Mouse (Mus musculus) kidney, postnatal 36 days (tissue): ENCODE data around the gene Ocrl.
A peak's percentile ranks its signal among the peaks of the same experiment; 100 is the strongest.

Experiments
- DNase-seq, 2 experiments: peaks; one replicate each; pipeline ENCODE4 v3.0.0; 2021 to 2022; ENCODE audit warnings: mixed read lengths in 2 of 2

The Ocrl gene

DNA sequence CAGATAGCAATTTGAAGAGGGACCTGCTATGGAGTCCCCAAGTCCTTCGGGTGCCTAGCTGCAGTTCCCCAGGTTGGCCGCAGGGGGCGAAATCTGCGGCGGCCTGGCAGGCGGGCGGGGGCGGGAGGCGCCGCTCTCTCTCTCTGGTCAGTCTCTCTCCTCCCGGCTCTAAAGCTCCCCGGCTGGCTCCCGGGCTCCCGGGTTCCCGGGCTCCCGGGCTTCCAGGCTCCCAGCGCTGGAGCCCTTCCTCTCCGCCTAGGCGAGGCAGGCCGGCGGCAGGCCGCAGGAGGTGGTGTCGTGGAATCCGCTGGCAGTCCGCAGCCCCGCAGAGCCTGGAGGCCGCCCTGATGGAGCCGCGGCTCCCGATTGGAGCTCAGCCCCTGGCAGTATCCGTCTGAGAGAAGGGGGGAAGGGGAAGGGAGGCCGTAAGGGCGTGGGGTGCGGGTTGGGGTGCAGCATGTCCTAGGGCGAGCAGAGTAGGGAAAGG is at the start of gene Ocrl:
TSS of gene Ocrl (plus strand) at position 82 of the 487 bp plus-strand sequence.
- DNase-seq: peak; percentile 56 to 78

DNA sequence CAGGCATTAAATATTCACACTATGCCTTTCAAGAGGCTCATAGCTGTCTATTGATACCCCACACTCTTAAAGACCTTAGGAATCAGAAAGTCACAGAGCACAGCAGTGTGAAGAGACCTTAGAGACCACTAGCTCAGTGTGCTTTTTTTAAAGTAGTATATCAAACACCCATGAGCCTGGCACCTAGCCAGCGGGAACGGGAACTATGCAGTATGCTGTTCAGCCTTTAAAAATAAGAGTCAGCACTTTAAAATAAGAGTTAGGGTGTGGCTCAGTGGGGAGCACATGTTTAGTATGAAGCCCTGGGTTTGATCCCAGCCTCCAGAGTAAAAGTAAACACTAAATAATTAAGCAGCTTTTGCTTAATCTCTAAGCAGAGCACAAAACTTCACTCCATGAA is 32.1 kb upstream of the Ocrl start:
- peak in 1 of 2 experiments; percentile 42 for DNase-seq

DNA sequence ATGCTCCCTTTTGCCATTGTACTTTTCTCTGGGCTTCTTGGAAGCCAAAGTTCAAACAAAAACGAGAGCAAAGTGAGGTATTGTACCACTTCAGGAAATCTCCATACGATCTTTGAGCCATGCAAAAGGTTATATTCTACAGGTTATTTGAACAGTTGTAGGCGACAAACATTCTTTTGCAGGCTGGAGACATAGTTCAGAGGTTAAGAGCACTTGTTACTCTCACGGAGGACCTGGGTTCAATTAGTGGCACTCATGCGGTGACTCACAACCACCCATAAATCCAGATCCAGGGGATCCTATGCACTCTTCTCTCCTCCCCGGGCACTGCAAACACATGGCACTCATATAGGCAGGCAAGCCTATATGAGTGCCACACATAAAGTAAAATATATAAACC is 29.4 kb upstream of the Ocrl start:
- DNase-seq: no peak

DNA sequence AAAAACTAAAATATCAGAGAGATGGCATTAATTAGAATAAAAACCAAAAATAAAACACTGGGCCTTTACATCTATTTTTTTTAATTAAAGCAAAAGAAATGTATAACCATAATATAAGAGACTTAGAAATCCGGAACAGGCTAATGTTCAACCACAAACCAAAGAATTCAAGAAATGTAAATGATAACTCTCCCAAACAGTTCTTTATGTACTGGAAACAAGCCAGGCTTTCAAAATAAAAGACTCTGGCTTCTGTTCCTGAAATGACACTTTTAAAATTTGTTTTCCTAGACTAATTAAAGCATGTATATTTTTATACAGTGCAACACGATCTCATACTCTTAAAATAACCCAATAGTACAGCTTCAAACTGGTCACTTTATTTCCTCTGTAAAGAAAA is 24.8 kb upstream of the Ocrl start:
- DNase-seq: no peak

GRCm38 (mm10) chrX:47891243-47891906 is 20.8 kb upstream of the Ocrl start:
- no peak for DNase-seq

DNA sequence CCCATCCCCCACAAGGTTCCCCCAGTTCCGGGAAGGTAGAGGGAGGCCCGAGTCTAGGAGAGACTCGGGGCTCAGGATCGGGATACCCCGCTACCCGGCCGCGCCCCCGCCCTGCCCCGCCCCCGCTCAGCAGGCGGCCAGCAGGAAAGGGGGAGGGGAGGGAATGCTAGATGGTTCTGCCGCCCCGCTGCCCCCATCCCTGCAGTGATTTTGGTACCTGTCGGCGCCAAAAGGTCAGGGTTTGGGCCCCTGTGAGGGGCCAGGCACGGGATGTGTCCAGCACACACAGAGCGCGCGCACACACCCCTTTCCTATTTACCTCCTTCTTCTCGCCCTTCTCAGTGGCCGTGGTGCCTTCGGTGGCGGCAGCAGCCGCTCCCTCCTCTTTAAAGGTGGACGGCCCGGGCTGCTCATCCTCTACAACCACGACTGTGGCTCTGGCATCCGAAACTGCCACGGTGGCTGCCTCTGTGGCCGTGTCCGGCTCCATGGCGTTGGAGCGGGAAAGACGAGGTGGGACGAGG is 20.2 kb upstream of the Ocrl start:
- DNase-seq: peak in 1 of 2 experiments; percentile 7

DNA sequence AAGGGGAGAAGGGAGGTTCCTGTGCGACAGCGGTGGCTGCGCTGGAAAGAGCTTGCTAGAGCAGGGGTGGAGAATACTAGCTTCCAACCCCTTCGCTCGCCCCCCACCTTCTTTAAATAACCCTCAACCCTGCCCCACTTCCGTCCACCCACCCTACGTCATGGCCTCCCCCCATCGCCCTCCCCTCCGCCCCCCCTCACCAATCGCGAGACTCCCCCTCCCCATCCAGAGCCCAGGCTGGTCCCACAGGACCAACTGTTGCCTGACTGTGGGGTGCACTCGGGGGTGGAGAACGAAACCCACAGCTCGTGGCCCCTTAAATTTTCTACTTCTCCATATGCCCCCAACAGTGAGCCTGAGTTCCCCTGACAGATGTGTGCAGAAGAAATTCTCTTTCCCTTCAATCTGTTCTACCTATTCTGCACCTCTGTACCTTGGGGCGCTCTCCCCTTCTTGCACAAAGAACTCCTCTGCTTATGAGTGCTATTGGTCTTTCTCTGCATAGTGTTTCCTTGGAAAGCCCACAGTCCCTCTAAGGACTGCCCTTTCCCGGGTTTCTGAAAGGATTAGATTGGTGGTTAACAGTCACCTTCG is 19.7 kb upstream of the Ocrl start, which contains the start of gene Smarca1:
TSS of gene Smarca1 (minus strand) at position 544 of the 594 bp plus-strand sequence.
- DNase-seq: no peak

DNA sequence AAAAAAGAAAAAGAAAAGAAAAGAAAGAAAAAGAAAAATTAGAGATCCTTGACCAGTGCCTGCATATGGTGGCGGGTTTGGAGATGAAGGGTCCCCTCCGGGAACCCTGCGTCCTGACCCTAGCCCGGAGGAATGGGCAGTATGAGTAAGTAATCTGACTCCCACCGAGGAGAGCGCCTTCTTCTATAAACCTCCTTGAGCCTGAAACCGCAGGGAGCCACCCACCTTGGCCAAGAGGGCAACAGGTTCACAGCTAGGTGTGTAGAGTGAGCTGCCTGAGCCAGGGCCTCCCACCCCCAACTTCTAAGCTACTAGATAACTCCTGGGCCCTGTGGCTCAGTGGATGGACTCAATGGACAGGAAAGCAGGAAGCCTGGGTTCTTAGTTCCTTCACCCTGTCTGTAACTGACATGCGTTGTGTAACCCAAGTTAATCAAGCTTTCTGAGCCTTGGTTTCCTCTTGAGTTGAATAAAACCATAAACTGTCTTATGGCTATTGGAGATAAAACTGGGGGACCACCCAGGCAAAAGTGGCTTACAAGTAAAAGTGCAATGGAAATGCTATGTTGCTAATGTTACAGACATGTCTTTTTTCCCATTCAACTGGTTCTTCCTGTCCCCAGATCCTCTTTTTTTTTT is 836 bp downstream of the Ocrl start:
- DNase-seq: peak in 1 of 2 experiments; percentile 16

- no peak for DNase-seq
These were observed 1.4 kb downstream of the Ocrl start for GRCm38 (mm10) chrX:47913543-47913938.

DNA sequence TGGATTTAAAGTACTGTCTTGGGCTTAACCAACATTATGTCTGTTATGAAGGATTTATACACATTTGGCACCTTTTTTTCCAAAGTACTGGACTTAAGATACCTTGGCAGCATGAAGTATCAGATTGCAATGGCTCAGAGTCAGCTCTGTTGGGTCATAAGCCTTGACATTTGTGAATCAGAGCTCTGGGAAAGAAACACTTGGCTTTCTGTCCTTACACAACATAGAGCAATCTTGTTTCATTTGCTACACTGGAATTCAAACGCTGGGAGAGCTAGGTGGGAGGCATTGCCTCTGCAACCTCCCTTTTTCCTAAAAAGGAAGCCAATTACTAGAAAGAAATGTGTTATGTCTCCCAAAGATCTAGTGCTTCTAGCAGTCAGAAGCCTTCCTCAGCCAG is 4.6 kb downstream of the Ocrl start:
- DNase-seq: no peak

GRCm38 (mm10) chrX:47920541-47920940 is 8.4 kb downstream of the Ocrl start:
- DNase-seq: no peak

GRCm38 (mm10) chrX:47927981-47928380 is 15.8 kb downstream of the Ocrl start:
- DNase-seq: no peak

DNA sequence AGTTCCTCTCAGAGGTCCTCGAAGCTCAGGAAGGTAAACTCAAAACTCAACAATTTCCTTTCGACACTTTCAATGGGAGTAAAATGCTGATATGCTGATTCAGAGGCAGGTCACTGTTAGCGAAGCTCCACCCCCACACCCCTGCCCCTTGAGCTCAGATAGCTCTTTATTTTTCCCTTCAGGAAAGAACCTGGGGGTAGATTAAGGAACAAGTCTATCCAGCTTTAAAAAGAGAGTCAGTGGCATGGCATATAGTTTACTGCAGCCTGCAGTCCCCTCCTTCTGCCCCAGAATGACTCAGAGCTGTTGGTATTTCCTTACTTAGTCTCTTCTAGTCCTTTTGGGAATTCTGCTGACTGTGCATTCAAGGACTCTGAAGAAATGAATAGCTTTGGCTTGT is 18.3 kb downstream of the Ocrl start:
- no peak for DNase-seq

GRCm38 (mm10) chrX:47934352-47934751 is 22.2 kb downstream of the Ocrl start:
- no peak for DNase-seq

GRCm38 (mm10) chrX:47936885-47937284 is 24.7 kb downstream of the Ocrl start:
- DNase-seq: no peak

DNA sequence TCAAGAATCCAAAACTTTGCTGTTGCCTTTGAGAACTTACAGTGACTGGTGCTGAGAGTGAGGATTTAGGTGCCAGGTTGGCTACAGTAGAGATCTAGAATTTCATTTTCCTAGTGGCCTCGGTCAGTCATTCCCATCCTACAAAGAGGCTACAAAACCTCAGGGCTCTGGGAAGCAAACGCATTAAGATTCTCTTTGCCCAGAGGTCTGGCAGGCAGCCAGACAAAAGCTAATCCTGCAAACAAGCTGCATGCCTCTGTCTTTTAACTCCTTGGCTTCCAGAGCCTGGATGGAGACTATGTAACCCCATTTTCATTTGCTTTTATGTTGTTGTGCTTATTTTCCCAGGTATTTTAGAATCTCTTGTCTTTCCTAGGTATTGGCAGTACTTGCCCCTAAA is 25.6 kb downstream of the Ocrl start:
- peak in 1 of 2 experiments; percentile 19 for DNase-seq

DNA sequence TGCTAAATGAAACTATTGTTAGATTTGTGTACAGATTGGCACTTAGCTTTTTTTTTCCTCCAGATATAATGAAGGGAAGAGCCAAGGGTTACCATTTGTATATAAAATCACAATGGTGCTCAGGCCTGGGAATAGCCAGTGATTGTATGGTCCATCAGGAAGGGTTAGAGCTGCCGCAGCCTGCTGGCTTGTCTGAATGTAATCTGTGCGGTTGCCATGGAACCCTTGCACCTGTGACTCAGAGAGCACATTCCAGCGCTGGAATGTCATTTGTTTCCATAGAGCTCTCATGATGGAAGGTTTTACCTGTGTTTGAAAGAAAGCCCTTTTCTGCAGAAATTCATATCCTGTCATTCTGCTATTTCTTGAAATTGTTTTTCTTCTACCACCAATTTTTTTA is 37.5 kb downstream of the Ocrl start:
- peak; percentile 14 to 26 for DNase-seq

GRCm38 (mm10) chrX:47962579-47962978 is 50.4 kb downstream of the Ocrl start:
- no peak for DNase-seq

- DNase-seq: no peak
These were observed 58.2 kb downstream of the Ocrl start for GRCm38 (mm10) chrX:47970371-47970770.

DNA sequence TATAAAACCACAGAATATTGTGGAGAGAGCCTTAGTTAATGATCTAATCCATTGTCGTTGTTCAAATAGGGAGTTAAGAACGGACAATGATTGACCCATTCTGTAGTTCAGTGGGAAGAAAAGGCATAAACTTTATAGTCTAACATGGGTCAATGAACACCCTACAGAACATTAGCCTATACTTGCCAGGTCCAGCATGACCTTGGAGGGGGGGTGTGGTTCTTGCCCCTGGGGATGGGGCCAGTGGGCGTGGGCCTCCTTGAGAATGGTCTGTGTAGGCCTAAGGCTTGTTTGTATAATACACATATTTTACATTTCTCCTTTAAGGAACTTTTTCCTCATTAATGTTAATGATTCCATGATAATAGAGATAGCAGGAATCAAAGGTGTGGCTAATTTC is 58.7 kb downstream of the Ocrl start:
- no peak for DNase-seq

DNA sequence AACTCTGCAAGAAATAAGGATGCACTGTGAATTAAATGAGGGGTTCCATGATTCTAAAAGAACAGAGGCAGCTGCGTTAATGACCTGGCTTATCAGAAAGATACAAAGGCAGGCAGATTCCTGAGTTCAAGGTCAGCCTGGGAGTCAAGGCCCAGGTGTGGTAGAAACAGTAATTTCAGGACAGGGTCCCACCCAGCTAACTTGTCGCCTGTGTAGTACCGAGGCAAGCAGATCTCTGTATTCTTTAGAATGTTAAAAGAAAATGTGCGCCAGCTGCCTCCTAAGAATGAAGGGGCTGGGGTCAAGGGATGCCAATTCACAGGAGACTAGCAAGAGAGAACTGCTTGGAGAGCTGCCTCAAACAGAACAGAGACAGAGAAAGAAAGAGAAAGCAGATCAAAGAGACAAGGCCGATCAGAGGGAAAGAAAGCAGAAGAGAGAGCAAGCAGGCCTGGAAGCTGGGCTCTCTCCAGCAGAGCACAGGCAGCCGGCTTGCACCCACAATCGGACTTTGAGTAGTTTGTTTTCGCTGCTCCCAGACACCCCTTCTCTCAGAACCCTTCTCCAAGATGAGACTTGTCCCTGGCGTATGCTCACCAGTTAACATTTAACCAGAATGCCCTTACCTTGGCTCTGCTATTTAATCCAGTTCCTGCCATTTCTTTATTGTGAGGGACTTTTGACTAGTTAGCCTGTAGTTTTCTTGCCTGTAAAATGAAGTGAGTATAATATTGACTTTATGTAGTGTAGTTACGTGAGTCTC is 59.4 kb downstream of the Ocrl start:
- peak; percentile 35 to 45 for DNase-seq

GRCm38 (mm10) chrX:47976551-47976950 is 64.4 kb downstream of the Ocrl start:
- no peak for DNase-seq

GRCm38 (mm10) chrX:47977078-47977477 is 64.9 kb downstream of the Ocrl start:
- DNase-seq: no peak
